Mouse (Mus musculus): ENCODE measurements around the gene Hapln4.

Hapln4 gene

GRCm38 (mm10) chr8:70137890-70138289 lies 54.6 kb downstream of the Hapln4 start:
- DNase-seq (ENCODE audit: low read depth, low spot score): no peak

GRCm38 (mm10) chr8:70139026-70139857 lies 56.0 kb downstream of the Hapln4 start, which contains the start of the genes Rfxank, Borcs8 and Mef2b:
Gene Rfxank (minus strand): TSS chr8:70139154.
Gene Borcs8 (plus strand): TSS chr8:70139499.
Gene Mef2b (plus strand): TSS chr8:70139711.
- peak; percentile 99 for DNase-seq (ENCODE audit: low read depth, low spot score)

- DNase-seq (ENCODE audit: low read depth, low spot score): no peak
Measured at GRCm38 (mm10) chr8:70139981-70140380, 56.7 kb downstream of the Hapln4 start.

Measured in R1 (cell line).